Mouse (Mus musculus): ENCODE measurements around the gene Ggt1. TPM values are rescaled to one million over a fixed set of nuclear protein-coding genes. Genes with fewer than 3 reads are reported as not detected.

Ggt1 gene
- polyA plus RNA-seq, 1 experiment from 2014 or later, result 2.1 TPM

DNA sequence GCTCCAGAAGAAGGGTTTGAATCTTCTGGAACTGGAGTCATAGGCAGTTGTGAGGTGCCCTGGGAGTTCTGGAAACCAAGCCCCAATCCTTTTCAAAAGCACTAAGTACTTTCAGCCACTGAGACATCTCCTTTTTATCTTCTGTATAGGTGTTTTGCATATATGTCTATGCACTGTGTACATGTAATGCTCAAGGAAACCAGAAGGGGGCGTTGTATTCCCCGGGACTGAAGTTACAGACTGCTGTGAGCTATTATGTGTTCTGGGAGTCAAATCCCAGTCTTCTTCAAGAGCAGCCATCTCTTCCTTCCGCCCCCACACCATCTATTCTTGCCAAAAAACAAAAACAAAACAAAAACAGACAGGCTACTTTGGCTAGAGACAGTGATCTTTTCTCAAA is 59.4 kb downstream of the Ggt1 start:
- H3K9ac ChIP-seq (ENCODE audit: low read length), result no peak overlapping the region
- H3K27ac ChIP-seq (ENCODE audit: low read depth, low read length), result no peak overlapping the region

DNA sequence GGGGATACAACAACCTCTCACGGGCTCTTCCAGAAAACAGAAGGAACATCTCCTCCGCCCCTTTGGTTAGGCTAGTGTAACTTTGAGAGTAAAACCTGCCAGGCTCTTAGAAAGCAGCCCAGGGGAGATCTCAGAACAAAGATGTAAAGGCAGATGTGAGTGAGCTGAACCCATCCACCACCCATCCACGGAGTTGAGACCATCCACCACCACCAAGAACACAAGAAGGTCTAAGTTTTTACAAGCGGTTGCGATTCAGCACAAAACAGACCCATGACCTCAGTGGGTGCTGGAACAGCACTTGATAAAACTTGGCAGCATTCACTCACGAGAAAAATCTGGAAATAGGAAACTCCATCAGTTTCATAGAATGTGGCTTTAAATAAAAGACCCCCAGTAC is 64.5 kb downstream of the Ggt1 start:
- no peak overlapping the region for H3K4me2 ChIP-seq
- DNase-seq (ENCODE audit: low spot score, missing footprints) (peak; percentile 76), ATAC-seq (ENCODE audit: low FRiP score) (no peak)
- H3K4me1 ChIP-seq (ENCODE audit: control insufficient read depth, insufficient read depth, low read length), result no peaks in the 10 kb centered on the region
- no peak overlapping the region for H3K4me3 ChIP-seq (ENCODE audit: low read depth, low read length)
- 68% methylated on average over 6 of the region's 6 CpGs for WGBS
- H3K27ac ChIP-seq (ENCODE audit: low read depth, low read length), result no peak overlapping the region
- no peaks in the 10 kb centered on the region for H3K9me3 ChIP-seq (ENCODE audit: control insufficient read depth, low read length)
- H3K27me3 ChIP-seq (ENCODE audit: control insufficient read depth, insufficient read depth, low read length), result no peaks in the 10 kb centered on the region
- no peak overlapping the region for H3K9ac ChIP-seq (ENCODE audit: low read length)
- H3K36me3 ChIP-seq (ENCODE audit: control insufficient read depth, insufficient read depth, low read length), result no peaks in the 10 kb centered on the region

More for the DNA sequence above, 59.4 kb downstream of the Ggt1 start:
- H3K27me3 ChIP-seq (ENCODE audit: control insufficient read depth, insufficient read depth, low read length), result no peaks in the 10 kb centered on the region
- H3K9me3 ChIP-seq (ENCODE audit: control insufficient read depth, low read length), result no peaks in the 10 kb centered on the region
- H3K4me2 ChIP-seq, result no peak overlapping the region
- H3K4me1 ChIP-seq (ENCODE audit: control insufficient read depth, insufficient read depth, low read length), result no peaks in the 10 kb centered on the region
- 52% methylated on average over 3 of the region's 3 CpGs for WGBS
- H3K36me3 ChIP-seq (ENCODE audit: control insufficient read depth, insufficient read depth, low read length), result no peaks in the 10 kb centered on the region
- DNase-seq (ENCODE audit: low spot score, missing footprints) (no peak), ATAC-seq (ENCODE audit: low FRiP score) (no peak)
- H3K4me3 ChIP-seq (ENCODE audit: low read depth, low read length), result no peak overlapping the region

DNA sequence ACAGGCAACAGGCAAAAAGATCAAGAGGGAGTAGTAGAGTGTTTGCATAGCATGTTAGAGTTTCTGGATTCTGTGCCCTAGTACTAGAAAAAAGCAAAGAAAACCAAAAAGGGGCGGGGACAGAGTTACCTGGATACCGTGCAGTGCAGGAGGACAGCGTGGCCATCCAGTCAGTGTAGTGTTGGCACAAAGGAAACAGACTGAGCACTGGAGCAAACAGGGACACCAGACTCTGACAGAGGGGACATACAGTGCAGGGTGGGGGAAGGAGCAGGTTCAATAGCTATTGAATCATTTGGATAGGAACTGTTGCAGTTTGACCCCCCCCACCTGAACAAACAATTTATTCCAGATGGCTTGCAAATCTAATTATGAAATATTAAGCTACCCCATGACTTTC is 65.6 kb downstream of the Ggt1 start:
- no peak overlapping the region for H3K27ac ChIP-seq (ENCODE audit: low read depth, low read length)
- ATAC-seq (ENCODE audit: low FRiP score), result no peak
- H3K4me3 ChIP-seq (ENCODE audit: low read depth, low read length), result no peak overlapping the region
- no peaks in the 10 kb centered on the region for H3K36me3 ChIP-seq (ENCODE audit: control insufficient read depth, insufficient read depth, low read length)
- H3K4me1 ChIP-seq (ENCODE audit: control insufficient read depth, insufficient read depth, low read length), result no peaks in the 10 kb centered on the region
- no peak for DNase-seq (ENCODE audit: low spot score, missing footprints)
- no peak overlapping the region for H3K9ac ChIP-seq (ENCODE audit: low read length)
- no peak overlapping the region for H3K4me2 ChIP-seq
- no peaks in the 10 kb centered on the region for H3K27me3 ChIP-seq (ENCODE audit: control insufficient read depth, insufficient read depth, low read length)
- H3K9me3 ChIP-seq (ENCODE audit: control insufficient read depth, low read length), result no peaks in the 10 kb centered on the region
- WGBS, result 72% methylated on average over 3 of the region's 3 CpGs

DNA sequence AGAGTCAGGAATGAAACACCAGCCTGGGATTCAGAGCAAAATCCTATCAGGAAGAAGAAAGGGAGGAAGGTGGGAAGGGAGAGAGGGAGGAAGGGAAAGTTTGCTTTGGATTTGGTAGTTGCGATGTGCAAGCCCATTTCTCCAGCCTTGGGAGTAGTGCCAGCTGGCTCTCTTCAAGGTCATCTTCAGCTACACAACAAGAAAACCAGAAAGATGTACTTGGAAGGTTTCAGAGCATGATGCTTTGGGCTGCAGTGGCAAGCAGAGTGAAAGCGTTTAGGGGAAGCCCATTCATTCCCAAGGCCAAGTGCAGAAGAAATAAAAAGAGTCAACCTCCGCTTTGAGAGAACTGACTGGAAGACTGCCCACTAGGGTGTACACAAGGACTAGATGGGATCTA is 66.1 kb downstream of the Ggt1 start:
- Histone ChIP-seq H3K36me3 (ENCODE audit: control insufficient read depth, insufficient read depth, low read length) (no peaks in the 10 kb centered on the region), H3K27ac (ENCODE audit: low read depth, low read length) (no peak overlapping the region), H3K4me1 (ENCODE audit: control insufficient read depth, insufficient read depth, low read length) (no peaks in the 10 kb centered on the region), H3K4me2 (no peak overlapping the region), H3K4me3 (ENCODE audit: low read depth, low read length) (no peak overlapping the region), H3K9me3 (ENCODE audit: control insufficient read depth, low read length) (no peaks in the 10 kb centered on the region), H3K27me3 (ENCODE audit: control insufficient read depth, insufficient read depth, low read length) (no peaks in the 10 kb centered on the region), H3K9ac (ENCODE audit: low read length) (no peak overlapping the region)
- WGBS, result 92% methylated on average over 3 of the region's 3 CpGs
- ATAC-seq (ENCODE audit: low FRiP score) (no peak), DNase-seq (ENCODE audit: low spot score, missing footprints) (no peak)

GRCm38 (mm10) chr10:75632633-75633032 is 71.2 kb downstream of the Ggt1 start:
- no peak overlapping the region for H3K4me3 ChIP-seq (ENCODE audit: low read depth, low read length)
- DNase-seq (ENCODE audit: low spot score, missing footprints) (peak; percentile 51), ATAC-seq (ENCODE audit: low FRiP score) (no peak)
- no peak overlapping the region for H3K27ac ChIP-seq (ENCODE audit: low read depth, low read length)
- H3K4me2 ChIP-seq, result no peak overlapping the region
- no peaks in the 10 kb centered on the region for H3K4me1 ChIP-seq (ENCODE audit: control insufficient read depth, insufficient read depth, low read length)
- no peak overlapping the region for H3K9ac ChIP-seq (ENCODE audit: low read length)
- H3K9me3 ChIP-seq (ENCODE audit: control insufficient read depth, low read length), result no peaks in the 10 kb centered on the region
- no peaks in the 10 kb centered on the region for H3K36me3 ChIP-seq (ENCODE audit: control insufficient read depth, insufficient read depth, low read length)
- 60% methylated on average over 5 of the region's 5 CpGs for WGBS
- no peaks in the 10 kb centered on the region for H3K27me3 ChIP-seq (ENCODE audit: control insufficient read depth, insufficient read depth, low read length)

- no peak overlapping the region for H3K9ac ChIP-seq (ENCODE audit: low read length)
- H3K4me2 ChIP-seq, result no peak overlapping the region
- no peaks in the 10 kb centered on the region for H3K36me3 ChIP-seq (ENCODE audit: control insufficient read depth, insufficient read depth, low read length)
- DNase-seq (ENCODE audit: low spot score, missing footprints) (peak; percentile 75), ATAC-seq (ENCODE audit: low FRiP score) (no peak)
- H3K27ac ChIP-seq (ENCODE audit: low read depth, low read length), result no peak overlapping the region
- no peak overlapping the region for H3K4me3 ChIP-seq (ENCODE audit: low read depth, low read length)
- H3K9me3 ChIP-seq (ENCODE audit: control insufficient read depth, low read length), result no peaks in the 10 kb centered on the region
- H3K27me3 ChIP-seq (ENCODE audit: control insufficient read depth, insufficient read depth, low read length), result no peaks in the 10 kb centered on the region
- H3K4me1 ChIP-seq (ENCODE audit: control insufficient read depth, insufficient read depth, low read length), result no peaks in the 10 kb centered on the region
- WGBS, result 80% methylated on average over 5 of the region's 5 CpGs
Observed at GRCm38 (mm10) chr10:75633048-75633447, 71.6 kb downstream of the Ggt1 start.

DNA sequence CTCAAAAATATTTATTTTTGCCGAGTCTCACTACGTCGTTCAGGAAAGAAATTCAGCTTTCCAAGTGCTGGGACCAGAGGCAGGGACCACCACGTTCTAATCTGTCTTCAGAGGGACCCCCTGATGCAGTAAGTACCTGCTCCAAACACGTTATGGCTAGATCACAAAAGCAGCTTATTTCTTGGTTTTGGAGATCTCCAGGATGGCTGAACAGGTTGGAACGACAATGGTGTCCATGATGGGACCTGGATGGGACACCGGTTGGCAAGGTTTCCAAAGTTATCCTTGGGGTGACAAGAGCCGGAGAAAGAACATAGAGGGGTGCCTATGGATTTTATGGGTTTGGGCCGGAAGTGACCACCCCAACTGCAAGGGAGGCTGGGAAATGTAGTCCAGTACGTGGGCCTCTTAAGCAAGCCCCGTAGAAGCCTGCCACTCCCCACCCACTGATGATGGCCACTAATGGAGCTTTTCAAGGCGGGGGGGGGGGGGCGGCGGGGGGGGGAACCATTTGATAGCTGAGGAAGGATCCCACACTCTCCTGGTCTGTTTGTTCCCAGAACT is 72.3 kb downstream of the Ggt1 start:
- Histone ChIP-seq H3K9me3 (ENCODE audit: control insufficient read depth, low read length) (no peaks in the 10 kb centered on the region), H3K27me3 (ENCODE audit: control insufficient read depth, insufficient read depth, low read length) (no peaks in the 10 kb centered on the region), H3K27ac (ENCODE audit: low read depth, low read length) (no peak overlapping the region), H3K4me2 (no peak overlapping the region), H3K4me1 (ENCODE audit: control insufficient read depth, insufficient read depth, low read length) (no peaks in the 10 kb centered on the region), H3K4me3 (ENCODE audit: low read depth, low read length) (no peak overlapping the region), H3K36me3 (ENCODE audit: control insufficient read depth, insufficient read depth, low read length) (no peaks in the 10 kb centered on the region), H3K9ac (ENCODE audit: low read length) (no peak overlapping the region)
- ATAC-seq (ENCODE audit: low FRiP score), result no peak
- peak; percentile 70 for DNase-seq (ENCODE audit: low spot score, missing footprints)
- 78% methylated on average over 13 of the region's 14 CpGs for WGBS

- Histone ChIP-seq H3K4me3 (ENCODE audit: low read depth, low read length) (no peak overlapping the region), H3K4me2 (no peak overlapping the region), H3K36me3 (ENCODE audit: control insufficient read depth, insufficient read depth, low read length) (no peaks in the 10 kb centered on the region), H3K9me3 (ENCODE audit: control insufficient read depth, low read length) (no peaks in the 10 kb centered on the region), H3K4me1 (ENCODE audit: control insufficient read depth, insufficient read depth, low read length) (no peaks in the 10 kb centered on the region), H3K27ac (ENCODE audit: low read depth, low read length) (no peak overlapping the region), H3K27me3 (ENCODE audit: control insufficient read depth, insufficient read depth, low read length) (no peaks in the 10 kb centered on the region), H3K9ac (ENCODE audit: low read length) (no peak overlapping the region)
- DNase-seq (ENCODE audit: low spot score, missing footprints) (no peak), ATAC-seq (ENCODE audit: low FRiP score) (no peak)
- WGBS, result 93% methylated on average over 8 of the region's 8 CpGs
Observed at GRCm38 (mm10) chr10:75634610-75635009, 73.2 kb downstream of the Ggt1 start.

GRCm38 (mm10) chr10:75635019-75635692 is 73.8 kb downstream of the Ggt1 start:
- no peaks in the 10 kb centered on the region for H3K9me3 ChIP-seq (ENCODE audit: control insufficient read depth, low read length)
- no peaks in the 10 kb centered on the region for H3K36me3 ChIP-seq (ENCODE audit: control insufficient read depth, insufficient read depth, low read length)
- no peaks in the 10 kb centered on the region for H3K4me1 ChIP-seq (ENCODE audit: control insufficient read depth, insufficient read depth, low read length)
- no peak overlapping the region for H3K4me3 ChIP-seq (ENCODE audit: low read depth, low read length)
- no peak overlapping the region for H3K9ac ChIP-seq (ENCODE audit: low read length)
- no peak overlapping the region for H3K27ac ChIP-seq (ENCODE audit: low read depth, low read length)
- H3K4me2 ChIP-seq, result no peak overlapping the region
- DNase-seq (ENCODE audit: low spot score, missing footprints) (peak; percentile 80), ATAC-seq (ENCODE audit: low FRiP score) (no peak)
- H3K27me3 ChIP-seq (ENCODE audit: control insufficient read depth, insufficient read depth, low read length), result no peaks in the 10 kb centered on the region
- 68% methylated on average over 14 of the region's 14 CpGs for WGBS
